Mouse (Mus musculus): ENCODE results near the gene Irf8. TPM values are rescaled to one million over a fixed set of nuclear protein-coding genes. Genes with fewer than 3 reads are reported as not detected.

Irf8 gene
- total RNA-seq, 4 experiments from 2014 or later: 5.1 to 22.2 (median 11.7) TPM

DNA sequence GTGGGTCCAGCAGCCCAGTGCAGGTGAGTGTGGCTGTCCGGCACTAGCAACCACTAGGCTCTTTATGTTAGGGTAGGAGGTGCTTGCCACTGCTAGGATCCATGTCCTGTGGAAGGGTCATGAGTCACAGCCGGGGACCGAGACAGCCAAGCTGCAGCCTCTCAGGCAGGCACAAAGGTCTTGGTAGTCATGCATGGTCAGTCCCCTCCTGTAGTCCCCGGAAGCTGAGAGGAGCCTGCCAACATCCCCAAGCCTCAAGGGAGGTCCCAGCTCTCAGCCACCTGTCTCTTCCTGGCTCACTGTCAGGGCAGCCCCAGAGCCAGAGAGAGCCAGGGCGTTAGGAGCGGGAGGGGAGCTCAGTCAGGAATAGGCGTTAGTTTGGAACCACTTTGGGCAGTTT is 11.1 kb downstream of the Irf8 start:
- no peak for DNase-seq (ENCODE audit: low spot score in 2 of 2)

DNA sequence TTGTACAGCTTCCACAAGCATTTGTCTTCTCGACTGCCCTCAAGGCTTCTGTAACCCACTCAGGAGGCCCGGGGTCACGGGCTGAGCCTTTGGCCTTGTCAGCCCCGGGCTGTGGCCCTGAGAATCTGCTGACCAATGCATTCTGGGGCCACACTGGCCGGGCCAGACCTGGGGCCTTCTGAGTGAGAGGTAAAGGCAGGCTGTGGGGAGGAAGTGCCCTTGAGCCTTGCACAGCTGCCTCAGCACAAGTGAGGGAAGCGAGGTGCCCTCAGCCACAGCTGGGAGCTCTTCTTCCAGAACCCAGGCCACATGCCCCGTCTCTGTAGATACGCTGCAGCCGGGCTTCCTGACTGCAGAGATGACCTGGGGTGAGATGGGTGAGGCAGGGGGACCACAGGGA is 14.5 kb downstream of the Irf8 start:
- DNase-seq (ENCODE audit: low spot score in 2 of 2): no peak

GRCm38 (mm10) chr8:120751226-120752081 is 15.3 kb downstream of the Irf8 start:
- DNase-seq (ENCODE audit: low spot score in 2 of 2): no peak

DNA sequence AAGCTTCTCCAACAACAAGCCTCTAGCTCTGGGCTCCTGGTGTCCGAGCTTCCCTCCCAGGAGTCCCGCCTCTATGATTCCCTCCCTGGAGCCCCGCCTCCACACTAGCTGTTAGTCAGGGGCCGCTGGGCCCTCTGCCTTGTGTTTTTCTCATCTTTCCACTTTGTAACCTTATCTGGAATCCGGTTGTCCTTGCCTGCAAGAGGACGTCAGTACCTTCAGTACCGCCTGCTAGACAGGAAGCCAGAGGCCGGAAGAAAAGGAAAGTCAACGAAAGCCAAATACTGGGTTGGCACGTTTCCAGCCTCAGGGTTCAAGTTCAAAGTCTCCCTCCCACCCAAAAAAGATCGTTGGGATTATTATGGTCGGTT is 15.9 kb downstream of the Irf8 start:
- DNase-seq (ENCODE audit: low spot score in 2 of 2): no peak

- no peak for DNase-seq (ENCODE audit: low spot score in 2 of 2)
These were observed 17.3 kb downstream of the Irf8 start for GRCm38 (mm10) chr8:120753476-120753875.

- no peak for DNase-seq (ENCODE audit: low spot score in 2 of 2)
These were observed 19.4 kb downstream of the Irf8 start for GRCm38 (mm10) chr8:120755306-120756297.

GRCm38 (mm10) chr8:120758005-120758404 is 21.8 kb downstream of the Irf8 start:
- DNase-seq (ENCODE audit: low spot score in 2 of 2): no peak

DNA sequence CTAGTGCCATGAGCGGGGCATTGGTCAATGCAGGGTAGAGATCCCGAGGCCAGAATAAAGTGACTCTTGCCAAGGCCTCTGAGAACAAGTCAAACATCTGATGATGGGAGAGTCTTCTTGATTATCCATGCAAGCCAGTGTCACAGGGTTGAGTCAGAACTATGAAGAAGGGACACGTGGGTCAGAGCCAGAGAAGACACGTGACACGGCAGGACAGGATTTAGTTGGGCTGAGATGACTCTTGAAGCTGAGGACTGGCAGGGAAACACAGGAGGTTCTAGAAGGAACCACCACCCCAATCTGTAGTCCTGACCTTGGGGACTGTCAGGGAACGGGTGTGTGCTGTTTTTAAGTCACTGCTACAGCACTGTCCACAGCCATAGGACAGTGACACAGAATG is 23.7 kb downstream of the Irf8 start:
- DNase-seq (ENCODE audit: low spot score in 2 of 2): no peak

DNA sequence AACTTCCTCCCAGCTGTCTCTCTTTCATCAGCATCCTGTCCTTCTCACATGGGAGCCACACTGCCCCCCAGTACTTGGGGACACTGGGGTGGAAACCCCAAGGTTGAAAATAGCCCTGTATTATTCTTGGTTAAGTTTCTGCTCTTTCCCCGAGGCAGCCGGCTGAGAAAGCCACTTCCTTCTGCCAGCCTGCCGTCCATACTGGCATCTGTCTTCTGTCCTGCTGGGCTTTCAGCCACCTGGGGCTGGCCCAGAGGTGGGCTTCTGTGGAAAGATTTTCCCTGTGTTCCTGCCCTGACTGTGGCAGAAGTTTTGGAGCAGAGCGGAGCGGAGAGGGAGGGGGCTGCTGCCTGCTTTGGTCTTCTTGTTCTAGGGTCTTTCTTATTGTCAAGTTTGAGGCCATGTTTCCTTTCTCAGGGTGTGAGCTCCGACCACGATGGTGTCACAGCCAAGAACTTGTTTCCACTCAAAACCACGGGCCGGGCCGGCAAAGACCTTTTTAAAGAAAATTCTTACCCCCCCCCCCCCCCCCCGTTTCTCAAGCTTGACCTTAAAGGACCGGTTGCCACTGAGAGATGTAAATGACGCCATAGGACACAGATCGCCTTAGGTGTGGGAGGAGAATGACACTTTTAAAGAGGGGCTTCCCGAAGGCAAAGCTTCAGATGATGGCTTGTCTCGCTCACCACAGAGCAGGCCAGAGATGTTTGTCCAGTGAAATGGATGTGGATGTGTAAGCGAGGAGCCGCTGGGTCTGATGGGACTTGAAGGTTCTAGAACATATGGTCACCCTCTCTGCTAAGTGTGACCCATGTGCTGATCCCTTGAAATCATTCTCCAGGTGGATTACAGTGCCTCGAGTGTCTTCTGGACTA is 24.4 kb downstream of the Irf8 start:
- DNase-seq (ENCODE audit: low spot score in 2 of 2): no peak

DNA sequence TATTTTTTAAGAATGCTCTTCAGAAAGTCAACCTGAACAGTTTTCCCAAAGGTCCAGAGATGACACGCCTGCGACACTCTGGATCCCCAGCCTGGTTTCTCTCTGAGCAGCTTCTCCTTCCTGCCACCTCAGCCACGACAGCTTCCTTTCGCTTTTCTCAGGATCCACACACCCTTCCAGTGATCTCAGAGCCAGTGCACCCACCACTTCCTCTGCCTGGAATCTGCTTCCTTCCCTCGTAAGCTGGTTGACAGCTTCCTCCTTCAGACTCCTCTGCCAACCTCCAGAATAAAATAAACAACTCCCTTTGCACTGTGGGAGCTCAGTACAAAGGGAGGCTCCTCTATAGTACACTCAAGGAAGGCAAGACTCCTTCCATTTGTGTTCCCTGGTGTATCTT is 27.1 kb downstream of the Irf8 start:
- DNase-seq (ENCODE audit: low spot score in 2 of 2): no peak

DNA sequence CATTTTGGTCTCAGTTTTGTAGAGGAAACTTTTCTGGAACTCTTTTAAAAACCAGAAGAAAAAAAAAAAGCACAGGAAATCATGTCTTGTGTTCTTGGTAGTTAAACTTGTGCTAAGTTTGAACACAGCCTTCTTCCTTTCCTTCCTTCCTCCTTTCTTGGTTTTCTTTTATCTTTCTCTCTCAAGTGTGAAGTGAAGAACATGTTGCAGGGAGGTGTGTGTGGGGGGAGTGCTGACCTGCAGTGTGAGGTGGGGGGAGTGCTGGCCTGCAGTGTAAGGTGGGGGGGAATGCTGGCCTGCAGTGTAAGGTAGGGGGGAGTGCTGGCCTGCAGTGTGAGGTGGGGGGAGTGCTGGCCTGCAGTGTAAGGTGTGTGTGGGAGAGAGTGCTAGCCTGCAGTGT is 28.5 kb downstream of the Irf8 start:
- DNase-seq (ENCODE audit: low spot score in 2 of 2): no peak

GRCm38 (mm10) chr8:120766622-120767021 is 30.5 kb downstream of the Irf8 start:
- DNase-seq (ENCODE audit: low spot score in 2 of 2): no peak

DNA sequence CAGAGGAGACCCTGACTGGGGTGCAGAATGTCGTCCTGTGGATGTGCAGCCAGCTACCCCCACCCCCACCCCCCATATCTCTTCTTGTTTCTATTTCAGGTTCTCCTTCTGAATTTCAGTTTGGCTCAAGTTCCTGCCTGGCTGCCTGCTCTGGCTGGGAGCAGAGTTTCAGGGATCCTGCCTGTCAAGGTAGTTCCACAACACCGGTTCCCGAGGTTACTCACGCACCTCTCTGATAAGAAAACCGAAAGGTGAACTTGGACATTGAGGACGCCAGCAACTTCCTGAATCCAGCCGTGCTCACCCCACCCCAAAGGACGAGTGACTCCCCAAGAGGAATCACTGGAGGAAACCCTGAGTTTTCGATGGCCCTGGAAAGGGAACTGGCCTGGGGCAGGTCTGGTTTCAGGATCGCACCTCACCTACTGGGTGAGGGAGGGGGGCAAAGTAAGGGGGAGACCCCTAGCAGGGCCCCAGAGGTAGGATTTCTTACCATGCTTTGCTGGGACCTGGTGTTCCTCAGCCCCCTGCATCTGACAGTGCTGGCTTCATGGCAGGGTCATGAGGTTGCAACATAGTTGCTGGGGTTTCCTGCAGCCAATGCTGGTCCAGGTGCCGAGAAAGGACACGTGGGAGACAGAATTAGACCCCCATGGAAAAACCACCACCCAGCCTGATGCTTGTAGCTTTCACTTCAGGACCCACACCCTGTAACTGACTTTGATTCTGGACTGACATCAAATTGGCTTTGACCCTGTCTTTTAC is 32.5 kb downstream of the Irf8 start:
- DNase-seq (ENCODE audit: low spot score in 2 of 2): no peak

DNA sequence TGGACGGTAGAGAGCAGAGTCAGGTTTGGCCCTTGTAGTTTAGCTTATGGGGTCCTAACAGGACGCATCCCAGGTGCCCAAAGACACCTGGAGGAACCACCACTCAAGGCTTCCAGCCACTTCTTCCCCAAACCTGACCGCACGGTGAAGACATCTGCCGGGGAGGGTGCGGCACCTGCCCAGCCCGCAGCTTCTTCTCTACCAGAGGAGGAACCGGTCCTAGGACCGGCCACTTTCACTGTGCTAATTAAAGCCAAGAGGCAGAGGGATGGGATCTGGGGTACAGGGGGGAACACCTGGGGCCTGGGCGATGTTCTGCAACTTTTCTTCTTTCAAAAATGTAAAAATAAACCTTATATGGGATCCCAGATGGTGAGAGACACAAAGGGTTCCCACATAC is 41.0 kb downstream of the Irf8 start:
- DNase-seq (ENCODE audit: low spot score in 2 of 2): no peak

- no peak for DNase-seq (ENCODE audit: low spot score in 2 of 2)
These were observed 41.6 kb downstream of the Irf8 start for GRCm38 (mm10) chr8:120777732-120778131.

DNA sequence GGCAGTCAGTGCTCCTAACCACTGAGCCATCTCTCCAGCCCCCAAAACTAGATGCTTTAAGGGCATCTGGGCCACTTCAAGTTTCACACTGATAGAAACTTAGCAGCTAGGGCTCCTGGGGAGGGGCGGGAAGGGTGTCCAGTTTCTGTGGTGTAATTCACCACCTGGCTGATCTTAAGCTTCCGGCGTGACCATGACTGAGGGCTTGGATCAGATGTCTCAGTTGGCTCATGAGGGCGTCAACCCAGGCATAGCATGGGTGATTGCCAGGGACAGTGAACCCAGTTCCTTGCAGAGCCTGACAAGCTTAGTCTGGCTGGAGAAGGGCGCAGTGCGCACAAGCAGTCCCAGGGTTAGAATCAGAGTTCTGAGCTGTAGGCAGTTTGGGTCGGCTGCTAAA is 42.9 kb downstream of the Irf8 start:
- DNase-seq (ENCODE audit: low spot score in 2 of 2): no peak

DNA sequence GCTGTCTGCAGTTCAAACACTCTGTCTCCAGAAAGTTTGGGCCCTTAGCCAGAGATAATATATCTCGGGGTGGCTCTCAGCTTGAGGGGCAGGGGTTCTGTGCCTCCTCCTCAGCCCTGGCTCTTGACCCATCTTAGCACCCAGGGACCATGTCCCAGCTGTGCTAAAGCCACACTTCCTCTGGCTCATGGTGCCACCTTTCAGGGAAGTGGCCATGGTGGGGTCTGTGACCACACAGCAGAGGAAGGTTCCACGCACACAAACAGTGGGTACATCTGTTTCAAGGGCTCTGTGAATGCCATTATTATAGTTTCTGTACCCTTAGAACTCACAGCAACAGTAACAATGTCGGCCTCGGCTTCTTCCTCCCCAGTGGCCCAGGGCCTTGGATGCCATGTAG is 47.6 kb downstream of the Irf8 start:
- no peak for DNase-seq (ENCODE audit: low spot score in 2 of 2)

GRCm38 (mm10) chr8:120786753-120787152 is 50.6 kb downstream of the Irf8 start:
- DNase-seq (ENCODE audit: low spot score in 2 of 2): no peak

GRCm38 (mm10) chr8:120787631-120788030 is 51.5 kb downstream of the Irf8 start:
- no peak for DNase-seq (ENCODE audit: low spot score in 2 of 2)

DNA sequence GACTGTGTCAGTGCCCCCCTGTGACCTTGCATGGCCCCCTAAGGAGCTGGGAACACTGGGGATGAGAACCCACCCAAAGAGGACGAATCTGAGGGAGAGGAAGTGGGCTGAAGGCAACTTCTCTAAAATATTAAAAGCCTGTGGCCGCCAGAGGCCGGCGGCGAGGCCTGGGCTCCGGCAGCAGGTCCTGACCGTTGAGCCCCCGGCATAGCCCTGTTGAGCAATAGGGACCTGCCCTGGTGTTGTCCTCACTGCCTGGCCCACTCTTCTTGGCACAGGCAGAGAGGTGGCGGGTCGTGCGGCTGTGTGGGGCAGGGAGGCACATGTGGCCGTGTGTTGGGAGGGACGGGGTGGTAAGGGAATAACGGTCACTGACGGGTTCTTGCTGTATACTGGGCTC is 56.6 kb downstream of the Irf8 start:
- no peak for DNase-seq (ENCODE audit: low spot score in 2 of 2)
